Mouse (Mus musculus) testis, postnatal 14 days (tissue): Measurements from ENCODE around the gene Nupr1l.
"Not testable (repeated sequence)": the region's sequence is repeated elsewhere in the genome, so short reads cannot be mapped to it uniquely, and the experiment has no call there.

Experiments
- DNase-seq: peaks from one replicate; pipeline ENCODE4 v3.0.0; 2021; ENCODE audit warnings: low spot score

Gene Nupr1l

DNA sequence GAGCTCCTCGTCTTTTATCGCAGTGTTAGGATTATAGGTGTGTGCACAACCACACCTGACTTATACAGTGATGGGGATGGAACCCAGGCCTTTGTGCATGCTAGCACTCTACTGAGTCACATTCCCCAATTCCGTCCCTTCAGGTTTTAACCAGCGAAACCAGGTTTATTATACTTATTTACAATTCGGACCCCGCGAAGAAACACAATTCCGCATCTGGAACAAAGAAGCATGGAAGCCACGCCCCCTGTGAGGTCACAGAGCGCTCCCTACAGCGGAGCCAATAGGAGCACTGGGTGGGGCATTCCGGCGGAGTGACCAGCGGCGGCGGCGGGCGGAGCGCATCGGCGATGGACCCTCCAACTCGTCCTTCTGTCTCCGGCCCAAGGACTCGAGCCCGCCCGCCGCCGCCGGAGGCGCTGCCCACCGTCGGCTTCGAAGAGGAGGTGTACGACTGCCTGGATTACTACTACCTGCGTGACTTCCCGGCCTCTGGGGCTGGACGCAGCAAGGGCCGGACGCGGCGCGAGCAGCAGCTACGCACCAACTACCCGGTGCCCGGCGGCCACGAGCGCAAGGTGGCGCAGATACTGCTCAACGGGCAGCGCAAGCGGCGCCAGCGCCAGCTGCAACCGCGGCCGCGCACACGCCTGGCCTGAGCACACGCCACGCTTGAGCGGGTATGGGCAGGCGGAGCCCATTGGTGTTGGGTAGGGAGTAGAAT, at the start of gene Nupr1l:
Gene Nupr1l (plus strand): TSS at position 299 of the 724 bp plus-strand sequence.
- DNase-seq: peak; percentile 89

DNA sequence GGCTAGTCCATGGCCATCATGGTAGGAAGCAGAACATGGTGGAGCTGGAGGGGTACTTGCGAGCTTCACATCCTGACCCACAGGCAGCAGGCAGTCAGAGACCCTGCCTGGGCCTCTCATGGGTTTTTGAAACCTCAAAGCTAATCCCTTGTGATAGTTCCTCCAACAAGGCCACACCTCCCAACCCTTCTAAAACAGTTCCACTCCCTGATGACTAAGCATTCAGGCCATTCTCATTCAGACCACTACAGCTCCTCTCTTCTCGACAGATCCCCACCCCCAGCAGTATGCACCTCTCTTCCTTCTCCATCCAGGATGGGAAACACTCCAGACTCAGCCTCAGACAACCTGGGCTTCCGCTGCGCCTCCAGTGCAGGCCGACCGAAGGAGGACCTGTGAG, 46.0 kb upstream of the Nupr1l start:
- DNase-seq: no peak

DNA sequence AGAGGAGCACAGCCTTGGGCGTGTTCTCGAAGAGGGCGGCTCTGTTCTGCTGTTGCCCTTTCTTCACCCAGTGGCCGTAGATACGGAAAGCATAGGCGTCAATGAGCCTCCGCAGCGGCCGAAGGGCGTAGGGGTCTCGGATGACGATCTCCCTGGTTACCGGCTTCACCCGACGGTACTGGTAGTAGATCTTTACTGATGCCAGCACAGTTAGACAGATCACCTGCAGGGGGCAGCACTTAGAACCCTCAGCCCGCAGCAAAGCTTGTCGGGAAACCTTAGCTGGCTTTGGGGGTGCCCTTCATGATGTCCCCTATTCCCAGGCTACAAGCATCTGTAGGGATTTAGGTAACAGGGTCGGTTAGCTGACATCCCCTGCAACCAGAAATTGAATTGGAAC, 43.9 kb upstream of the Nupr1l start:
- DNase-seq: peak; percentile 75

DNA sequence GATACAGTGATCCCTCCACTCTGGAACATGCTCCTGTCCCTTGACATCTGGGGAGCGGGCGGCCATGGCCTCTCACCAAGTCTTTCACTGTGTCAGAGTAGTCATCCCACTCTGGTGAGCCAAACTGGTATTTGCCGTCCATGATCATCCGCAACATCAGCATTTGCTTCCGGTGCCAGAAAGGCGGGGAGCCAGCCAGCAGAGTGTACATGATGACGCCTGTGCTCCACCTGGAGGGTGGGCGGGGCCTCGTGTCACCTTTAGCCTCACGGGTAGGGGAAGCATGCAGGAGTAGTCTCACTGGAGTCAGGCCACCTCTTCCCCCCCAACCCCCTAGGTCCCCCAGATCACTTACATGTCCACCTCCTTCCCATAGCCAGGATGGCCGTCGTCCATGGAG, 42.5 kb upstream of the Nupr1l start:
- no peak for DNase-seq

DNA sequence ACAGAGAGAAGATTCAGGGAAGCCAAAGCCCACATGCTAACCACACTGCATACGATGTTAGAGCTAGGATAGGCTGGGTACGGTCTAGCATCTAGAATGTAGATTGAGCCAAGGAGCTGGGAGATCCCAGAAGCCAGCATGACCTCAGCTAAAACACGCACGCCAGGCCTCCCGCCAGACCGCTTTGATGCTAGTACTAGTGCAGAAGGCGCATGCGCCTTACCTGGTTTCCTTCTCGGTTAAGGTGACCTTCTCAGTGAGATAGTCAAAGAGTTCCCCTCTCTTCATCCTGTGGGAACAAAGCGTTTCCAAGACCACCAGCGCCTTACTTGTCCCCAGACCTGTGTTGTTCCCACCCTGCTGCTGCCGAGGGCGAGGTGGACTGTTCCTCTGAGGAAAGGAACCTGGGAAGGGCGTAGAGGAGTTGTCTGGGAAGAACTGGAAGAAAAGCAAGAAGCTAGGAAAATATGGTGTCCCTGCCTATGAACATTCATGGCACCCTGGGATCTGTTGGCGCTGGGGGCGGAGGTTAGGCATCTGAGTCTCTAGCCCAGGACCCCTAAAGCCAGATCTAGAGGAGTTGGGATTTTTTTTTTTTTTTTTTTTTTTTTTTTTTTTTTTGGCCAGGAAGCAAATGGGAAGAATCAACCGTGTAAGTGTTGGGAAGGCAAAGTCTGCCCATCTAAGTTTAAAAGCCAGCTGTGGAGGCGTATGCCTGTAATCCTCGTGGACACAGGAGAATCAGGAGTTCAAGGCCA, 38.9 kb upstream of the Nupr1l start:
- DNase-seq: no peak

DNA sequence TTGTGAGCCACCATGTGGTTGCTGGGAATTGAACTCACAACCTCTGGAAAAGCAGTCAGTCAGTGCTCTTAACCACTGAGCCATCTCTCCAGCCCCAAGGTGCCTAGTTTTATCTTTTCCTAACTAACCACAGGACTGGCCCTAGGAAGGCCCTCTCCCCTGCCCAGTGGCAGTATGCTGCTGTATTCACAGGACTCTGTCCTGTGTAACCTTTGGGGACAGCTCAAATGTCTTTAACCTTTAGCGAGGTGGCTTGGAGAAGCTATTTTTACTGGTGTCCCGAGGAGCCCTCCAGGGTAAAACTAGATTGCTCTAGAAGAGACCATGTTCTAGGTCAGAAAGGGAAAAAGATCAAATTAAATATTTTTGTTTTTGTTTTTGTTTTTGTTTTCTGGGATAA, 37.1 kb upstream of the Nupr1l start:
- no peak for DNase-seq

DNA sequence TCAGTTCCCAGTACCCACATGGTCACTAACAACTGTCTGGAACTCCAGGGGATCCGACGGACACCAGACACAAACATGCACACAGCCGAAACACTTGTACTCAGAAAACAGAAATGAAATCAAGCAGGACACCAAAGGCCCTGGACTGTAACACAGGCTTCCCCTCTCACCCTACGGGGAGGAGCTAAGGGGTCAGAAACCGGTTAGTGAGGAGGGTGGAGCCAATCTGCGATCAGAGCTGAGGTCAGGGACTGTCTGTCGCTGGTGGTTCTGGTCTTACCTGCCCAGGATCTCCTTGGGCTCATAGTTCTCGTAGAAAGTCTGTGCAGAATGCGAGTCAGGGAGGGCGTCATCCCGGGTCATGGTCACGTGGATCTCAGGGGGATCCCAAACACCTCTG, 34.4 kb upstream of the Nupr1l start:
- DNase-seq: no peak

DNA sequence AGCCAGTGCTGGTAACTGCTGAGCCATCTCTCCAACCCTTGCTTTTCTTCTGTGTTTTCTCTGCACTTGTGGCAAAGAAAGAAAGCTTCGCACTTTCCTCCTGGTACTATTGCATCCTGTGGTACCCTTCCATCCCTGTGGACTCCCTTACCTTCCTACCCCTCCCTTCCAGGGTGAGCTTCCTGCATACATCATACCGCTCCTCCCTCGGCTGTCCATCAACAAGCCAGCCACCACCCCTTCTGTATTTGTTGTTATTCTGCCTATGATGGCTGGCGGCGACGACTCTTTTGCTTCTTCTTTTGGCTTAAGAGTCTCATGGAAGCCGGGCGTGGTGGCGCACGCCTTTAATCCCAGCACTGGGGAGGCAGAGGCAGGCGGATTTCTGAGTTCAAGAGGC, 33.2 kb upstream of the Nupr1l start:
- DNase-seq: no peak

DNA sequence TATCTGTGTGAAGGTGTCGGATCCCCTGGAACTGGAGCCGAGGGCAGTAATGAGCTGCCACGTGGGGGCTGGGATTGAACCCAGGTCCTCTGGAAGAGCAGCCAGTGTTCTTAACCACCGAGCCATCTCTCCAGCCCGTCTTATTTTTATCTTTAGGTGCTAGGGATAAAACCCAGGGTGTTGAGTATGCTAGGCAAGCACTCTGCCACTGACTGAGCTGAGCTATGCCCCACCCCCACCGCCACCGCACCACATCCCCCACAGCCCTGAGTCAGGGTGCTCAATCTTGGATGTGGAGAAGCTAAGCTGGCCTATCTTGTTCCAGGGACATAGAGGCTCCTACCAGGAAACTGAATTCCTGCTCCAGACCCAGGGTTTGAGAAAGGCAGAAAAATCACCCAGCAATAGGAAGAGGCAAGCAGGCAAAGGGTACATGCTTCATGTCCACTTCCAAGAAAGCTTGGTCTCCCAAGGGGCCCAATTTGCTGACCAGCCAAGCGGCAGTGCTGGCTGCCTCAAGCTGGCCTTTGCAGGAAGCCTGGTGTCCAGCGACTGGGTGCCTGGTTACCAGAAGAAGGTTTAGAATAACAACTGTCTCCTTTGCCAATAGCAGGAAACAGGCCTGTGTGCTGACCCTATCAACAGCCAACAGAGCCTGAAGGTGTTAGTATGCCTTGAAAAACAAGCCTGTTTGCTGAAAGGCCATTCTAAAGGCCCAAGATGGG, 30.4 kb upstream of the Nupr1l start:
- DNase-seq: no peak

DNA sequence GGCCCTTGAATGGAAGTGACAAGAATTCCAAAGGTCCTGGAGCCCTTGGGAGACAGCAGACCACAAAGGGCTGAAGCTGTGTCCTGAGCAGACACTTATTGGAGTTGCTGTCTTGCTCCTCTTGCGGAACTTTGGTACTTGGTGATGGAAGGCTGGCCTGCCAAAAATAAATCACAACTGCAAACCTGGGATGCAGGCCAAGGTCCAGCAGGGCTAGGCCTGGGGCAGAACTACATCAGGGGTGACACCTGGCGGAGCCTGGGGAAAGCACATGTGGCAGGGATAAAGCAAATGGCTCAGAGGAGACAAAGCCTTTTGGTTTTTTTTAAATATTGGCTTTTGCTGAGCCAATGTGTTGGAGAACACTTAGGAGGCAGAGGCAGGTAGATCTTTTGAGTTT, 29.4 kb upstream of the Nupr1l start:
- DNase-seq: peak; percentile 69

DNA sequence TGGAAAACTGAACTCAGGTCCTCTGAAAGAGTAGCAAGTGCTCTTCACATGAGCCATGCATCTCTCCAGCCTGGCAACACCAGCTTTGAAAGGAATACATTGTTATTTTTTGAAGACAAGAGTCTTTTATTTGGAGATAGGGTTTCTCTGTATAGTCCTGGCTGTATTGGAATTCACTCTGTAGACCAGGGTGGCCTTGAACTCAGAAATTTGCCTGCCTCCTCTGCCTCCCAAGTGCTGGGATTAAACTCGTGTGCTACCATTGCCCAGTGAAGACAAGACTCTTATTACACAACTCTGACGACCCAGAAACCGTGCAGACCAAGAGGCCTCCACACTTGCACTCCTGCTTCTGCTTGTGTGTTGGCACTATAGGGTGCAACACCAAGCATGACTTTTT, 28.5 kb upstream of the Nupr1l start:
- DNase-seq: peak; percentile 52

DNA sequence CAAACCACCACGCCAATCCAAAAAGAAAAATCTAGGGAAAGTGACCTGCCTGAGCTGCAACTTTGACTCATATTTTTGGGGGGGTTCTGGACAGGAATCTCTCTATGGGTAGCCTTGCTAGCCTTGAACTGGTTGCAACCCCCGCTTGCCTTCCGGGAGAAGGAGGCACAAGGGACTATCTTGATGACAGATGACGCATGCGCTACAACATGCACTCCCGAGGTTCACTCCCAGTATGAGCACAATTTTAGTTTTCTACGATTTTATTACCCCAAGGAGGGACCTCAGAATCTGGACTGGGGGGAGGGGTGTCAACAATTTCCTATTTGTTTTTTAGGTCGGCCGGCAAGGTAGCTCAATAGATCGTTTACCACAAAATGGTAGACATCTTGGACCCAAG, 22.1 kb upstream of the Nupr1l start:
- DNase-seq: peak; percentile 61

DNA sequence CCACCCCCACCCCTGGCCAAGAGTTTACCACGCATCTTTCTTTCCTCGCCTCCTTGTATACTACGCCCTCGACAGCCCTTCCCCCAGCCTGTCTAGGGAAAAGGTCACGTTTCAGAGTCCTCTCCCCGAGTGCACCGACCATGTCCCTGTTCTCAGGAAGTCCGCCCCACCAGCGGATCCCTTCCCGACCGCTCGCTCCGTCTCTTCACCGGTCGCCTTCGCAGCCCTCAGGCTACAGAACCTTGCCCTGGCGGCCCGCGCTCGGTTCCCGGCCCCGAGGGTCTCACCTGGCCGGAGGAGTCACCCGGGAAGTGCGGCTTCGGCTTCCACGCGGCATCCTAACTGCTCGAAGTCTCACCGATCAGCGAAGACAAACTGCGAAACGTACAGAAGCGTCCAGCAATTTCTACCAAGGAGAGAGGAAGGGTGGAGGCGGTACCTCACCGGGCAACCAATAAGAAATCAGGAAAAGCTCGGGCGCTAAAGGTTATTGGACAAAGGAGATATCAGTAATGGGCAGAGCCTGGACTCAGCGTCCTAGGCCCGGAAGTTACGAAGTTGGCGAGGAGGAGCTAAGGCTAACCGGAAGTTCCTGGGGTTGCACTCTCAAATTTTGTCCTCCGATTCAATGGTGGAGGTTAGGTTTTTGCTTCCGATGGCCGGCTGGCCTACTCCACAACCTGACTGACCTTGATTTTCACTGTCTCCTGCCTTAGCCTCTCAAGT, 21.3 kb upstream of the Nupr1l start, which contains the start of gene Chchd2:
Gene Chchd2 (minus strand): TSS at position 560 of the 726 bp plus-strand sequence.
- peak; percentile 98 for DNase-seq

DNA sequence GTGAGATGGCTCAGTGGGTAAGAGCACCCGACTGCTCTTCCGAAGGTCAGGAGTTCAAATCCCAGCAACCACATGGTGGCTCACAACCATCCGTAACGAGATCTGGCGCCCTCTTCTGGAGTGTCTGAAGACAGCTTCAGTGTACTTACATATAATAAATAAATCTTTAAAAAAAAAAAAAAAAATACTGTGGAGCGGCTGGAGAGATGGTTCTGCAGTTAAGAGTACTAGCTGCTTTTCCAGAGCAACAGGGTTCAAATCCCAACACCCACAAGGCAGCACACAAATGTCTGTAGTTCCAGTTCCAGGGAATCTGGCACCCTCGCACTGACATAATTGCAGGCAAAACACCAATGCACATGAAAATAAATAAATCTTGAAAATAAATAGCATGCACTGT, 17.9 kb upstream of the Nupr1l start:
- not testable (repeated sequence) for DNase-seq

DNA sequence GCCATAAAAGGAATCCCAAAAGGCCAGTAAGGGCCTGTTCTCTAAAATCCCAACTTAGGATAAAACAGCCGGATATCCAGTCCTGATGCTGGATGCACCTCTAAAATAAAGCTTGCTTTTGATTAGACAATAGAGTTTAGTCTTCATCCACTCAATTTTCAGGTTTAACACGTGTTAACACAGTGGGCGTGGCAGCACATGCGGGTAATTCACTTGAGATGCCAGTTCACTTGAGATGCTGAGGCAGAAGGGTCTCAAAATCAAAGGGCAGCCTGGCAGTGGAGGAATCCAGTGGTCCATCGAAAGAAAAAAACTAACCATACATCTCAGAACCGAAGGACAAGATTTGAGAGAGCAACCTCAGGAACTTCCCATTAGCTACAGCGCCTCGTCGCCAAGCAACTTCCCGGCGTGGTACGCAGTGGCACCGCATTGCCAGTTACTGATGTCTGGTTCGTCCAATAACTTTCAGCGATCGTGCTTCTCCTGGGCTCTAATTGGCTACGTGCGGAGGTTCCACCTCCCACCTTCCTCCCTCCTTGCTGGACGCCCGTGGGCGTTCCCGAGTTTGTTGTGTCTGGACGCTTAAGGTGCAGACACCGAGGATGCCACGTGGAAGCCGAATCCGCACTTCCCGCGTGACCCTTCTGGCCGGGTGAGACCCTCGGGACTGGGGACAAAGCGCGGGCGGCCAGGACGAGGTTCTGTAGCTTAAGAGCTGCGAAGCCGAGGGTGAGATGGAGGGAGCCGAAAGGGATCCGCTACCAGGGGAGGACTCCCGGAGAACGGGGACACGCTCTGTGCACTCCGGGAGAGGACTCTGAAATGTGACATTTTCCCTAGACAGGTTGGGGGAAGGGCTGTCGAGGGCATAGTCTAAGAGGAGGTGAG, 12.9 kb upstream of the Nupr1l start, which contains the start of gene Zbed5:
Gene Zbed5 (plus strand): TSS at position 526 of the 891 bp plus-strand sequence.
- peak; percentile 91 for DNase-seq

DNA sequence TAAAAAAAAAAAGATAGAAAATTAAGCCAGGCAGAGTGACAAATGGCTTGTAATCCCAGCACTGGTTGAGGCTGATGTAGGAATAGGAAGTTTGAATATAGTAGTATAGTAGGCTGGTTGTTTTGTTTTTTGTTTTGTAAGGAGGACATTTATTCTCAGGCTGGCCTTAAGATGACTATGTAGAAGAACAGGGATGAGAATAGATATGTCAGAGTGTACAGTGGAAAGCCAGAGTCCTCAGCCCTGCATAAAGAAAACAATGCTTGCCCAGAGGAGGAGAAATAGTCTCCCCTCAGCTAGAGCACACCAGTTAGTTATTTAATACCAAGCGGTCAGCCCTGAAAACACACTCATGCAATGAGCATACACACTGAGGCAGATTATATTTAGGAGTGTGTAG, 9.9 kb upstream of the Nupr1l start, which contains the start of gene Phkg1:
Gene Phkg1 (minus strand): TSS at position 101 of the 400 bp plus-strand sequence.
- DNase-seq: no peak

DNA sequence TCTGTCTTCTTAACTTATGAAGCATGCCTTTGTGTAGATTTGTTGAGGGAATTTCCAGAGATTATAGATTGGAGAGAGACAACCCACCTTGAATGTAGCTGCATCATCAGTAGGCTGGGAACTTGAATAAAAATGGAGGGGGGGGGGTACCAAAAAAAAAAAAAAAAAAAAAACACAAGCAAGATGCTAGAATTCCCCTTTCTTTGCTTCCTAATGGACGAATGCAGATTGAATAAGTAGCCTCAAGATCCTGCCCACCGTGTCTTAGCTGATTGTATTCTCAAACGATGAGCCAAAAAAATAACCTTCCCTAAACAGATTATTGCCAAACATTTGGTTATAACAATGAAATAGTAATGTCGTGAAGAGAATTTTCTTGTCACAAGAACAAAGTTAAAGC, 565 bp upstream of the Nupr1l start:
- DNase-seq: no peak

DNA sequence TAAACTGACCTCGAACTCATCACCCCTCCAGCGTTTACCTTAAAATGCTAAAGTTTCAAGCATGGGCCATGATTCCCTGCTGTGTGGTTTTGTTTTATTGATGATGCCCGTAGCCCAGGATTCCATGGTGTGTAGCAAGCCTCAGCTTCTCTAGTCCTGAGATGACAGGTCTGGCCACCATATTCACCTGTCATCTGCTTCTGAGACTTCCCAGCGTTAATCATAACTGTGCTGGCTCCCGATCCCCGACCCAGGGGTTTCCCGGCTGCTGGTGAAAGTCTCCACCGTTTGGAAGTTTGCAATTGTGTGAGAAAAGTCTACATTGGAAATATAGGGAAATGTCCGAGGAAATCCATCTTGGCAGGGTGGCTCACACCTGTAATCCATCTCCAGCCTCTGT, 807 bp downstream of the Nupr1l start:
- DNase-seq: no peak

DNA sequence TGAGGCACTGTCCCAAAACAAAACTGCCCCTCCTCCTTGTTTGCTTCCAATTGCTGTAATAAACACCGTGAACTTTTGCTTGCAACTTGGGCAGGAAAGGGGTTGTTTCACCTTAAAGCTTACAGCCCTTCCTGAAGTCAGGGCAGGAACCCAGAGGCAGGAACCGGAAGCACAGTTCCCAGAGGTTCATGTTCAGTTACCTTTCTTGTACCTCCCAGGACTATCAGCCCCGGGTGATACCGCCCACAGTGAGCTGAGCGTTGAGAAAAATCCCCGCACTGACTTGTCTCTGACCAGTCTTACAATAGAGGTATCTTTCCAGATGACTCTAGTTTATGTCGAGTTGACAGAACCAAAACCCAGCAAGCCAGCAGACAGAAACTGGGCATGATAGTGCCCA, 1.3 kb downstream of the Nupr1l start:
- no peak for DNase-seq

DNA sequence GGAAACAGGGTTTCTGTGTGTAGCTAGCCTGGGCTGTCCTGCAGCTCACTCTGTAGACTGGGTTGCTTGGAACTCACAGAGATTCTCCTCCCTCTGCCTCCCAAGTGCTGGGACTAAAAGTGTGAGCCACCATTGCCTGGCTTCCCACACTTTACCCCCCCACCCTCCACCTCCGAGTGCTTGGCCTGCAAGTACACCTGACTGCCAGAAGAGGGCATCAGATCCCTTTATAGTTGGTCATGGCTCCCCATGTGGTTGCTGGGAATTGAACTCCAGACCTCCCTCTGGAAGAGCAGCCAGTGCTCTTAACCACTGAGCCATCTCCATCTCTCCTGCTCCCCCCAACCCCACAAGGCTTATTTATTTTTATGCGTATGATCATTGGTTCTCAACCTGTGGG, 5.7 kb downstream of the Nupr1l start:
- no peak for DNase-seq

DNA sequence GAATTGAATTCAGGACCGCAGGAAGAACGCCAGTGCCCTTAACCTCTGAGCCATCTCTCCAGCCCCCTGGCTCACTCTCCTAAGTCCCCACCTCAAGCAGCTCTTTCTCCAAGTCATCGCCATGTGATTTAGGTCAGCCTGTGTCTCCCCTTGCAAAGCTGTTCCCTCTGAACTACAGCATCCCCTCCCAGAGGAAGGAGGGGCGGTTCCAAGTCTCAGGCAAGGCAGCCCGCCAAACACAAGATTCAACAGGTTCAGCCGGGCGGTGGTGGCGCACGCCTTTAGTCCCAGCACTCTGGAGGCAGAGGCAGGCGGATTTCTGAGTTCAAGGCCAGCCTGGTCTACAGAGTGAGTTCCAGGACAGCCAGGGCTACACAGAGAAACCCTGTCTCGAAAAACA, 7.2 kb downstream of the Nupr1l start:
- not testable (repeated sequence) for DNase-seq
